Mouse (Mus musculus) liver, postnatal 0 days (tissue): ENCODE measurements around the gene Abhd4.

Experiments used
- CTCF ChIP-seq: sonication (generic); IDR thresholded peaks from 2 replicates; pipeline ENCODE4 v1.5.1; 2016; ENCODE audit warnings: antibody characterized with exemption, low read depth
- EP300 ChIP-seq: IDR thresholded peaks from 2 replicates; pipeline ENCODE4 v1.6.1; 2016; ENCODE audit warnings: antibody characterized with exemption, low read depth, mild to moderate bottlenecking

DNA sequence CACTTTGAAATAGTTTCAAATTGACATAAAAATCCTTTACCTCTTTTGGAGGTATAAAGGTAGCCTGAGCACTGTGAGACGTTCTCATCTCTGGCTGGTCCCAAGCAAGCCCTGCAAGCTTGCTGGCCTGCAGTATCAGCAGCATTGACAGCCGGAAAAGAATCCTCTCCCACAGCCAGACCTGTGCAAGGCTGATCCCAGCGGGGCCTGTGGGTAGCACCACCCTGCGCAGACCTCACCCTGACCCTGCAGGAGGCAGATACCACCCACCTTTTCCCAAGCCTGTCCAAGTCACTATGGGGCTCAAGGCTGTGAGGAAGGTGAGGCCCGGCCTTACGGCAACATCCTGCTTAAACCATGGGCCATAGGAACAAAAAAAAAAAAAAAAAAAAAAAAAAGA is 12.0 kb downstream of the Abhd4 start:
- no peak for TF ChIP-seq EP300
- no peak for TF ChIP-seq CTCF
